ENCODE assay signal across 8 mouse cellular contexts in the genomic region with DNA sequence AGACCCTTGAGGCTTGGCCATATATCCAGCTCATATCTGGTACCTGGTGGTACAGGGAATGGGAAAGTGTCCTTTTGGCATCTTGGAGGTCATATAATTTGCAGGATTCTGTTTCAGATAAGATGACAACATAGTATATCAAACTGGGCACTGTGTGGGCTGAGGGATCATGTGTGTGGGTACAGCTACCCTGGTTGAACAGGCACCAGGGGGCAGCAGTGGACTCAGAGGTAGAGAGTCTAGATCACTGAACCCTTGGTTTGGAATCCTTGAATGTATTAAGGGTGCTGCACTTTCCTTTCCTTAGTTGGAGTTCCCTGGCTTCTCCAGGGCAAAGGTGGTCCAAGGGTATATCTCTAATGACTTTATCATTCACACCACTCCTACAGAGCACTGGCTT. TPM values are rescaled to one million over a fixed set of nuclear protein-coding genes. Genes with fewer than 3 reads are reported as not detected.
A peak's percentile ranks its signal among the peaks of the same experiment; 100 is the strongest.
DNase-seq lines count a peak whose midpoint lies in the region; ATAC-seq and TF ChIP-seq lines count a peak whose summit lies in the region.

No protein-coding gene starts in this region.

- no peak overlapping the region for H3K27ac ChIP-seq in forebrain, embryonic 14.5 days (ENCODE audit: low read depth, low read length)
- H3K27ac ChIP-seq in forebrain, embryonic 10.5 days = no peak overlapping the region
- no peak overlapping the region for H3K27ac ChIP-seq in testis, adult 2 months (ENCODE audit: control insufficient read depth, insufficient read depth, low read depth, low read length)
- no peak overlapping the region for H3K27ac ChIP-seq in embryonic fibroblast, embryonic 13.5 days (ENCODE audit: insufficient read depth, low read length)
- 0 out of 2 replicates have a peak overlapping the region, but pooled peaks have one; percentile 16 for H3K27ac ChIP-seq in liver, embryonic 11.5 days (ENCODE audit: low read depth, low read length)

- H3K4me2 ChIP-seq in forebrain, embryonic 14.5 days (ENCODE audit: low read length) = no peak overlapping the region
- H3K4me2 ChIP-seq in liver, embryonic 11.5 days = peak overlapping the region; percentile 9; the same call in 1 of the 2 replicates

- no peak overlapping the region for H3K4me3 ChIP-seq in forebrain, embryonic 14.5 days (ENCODE audit: low read depth, low read length)
- no peak overlapping the region; the same call in 1 of the 2 replicates for H3K4me3 ChIP-seq in forebrain, embryonic 10.5 days
- H3K4me3 ChIP-seq in testis, adult 2 months (ENCODE audit: control insufficient read depth, low read depth, low read length) = no peak overlapping the region
- H3K4me3 ChIP-seq in embryonic fibroblast, embryonic 13.5 days (ENCODE audit: insufficient read depth, low read length) = no peak overlapping the region
- no peak overlapping the region for H3K4me3 ChIP-seq in liver, embryonic 11.5 days (ENCODE audit: low read depth, low read length)

- no peak for ATAC-seq in forebrain, embryonic 14.5 days
- peak; percentile 40 for ATAC-seq in liver, embryonic 11.5 days (replicated peaks; ENCODE audit: low FRiP score)

- TF ChIP-seq POLR2A in testis, adult 2 months (IDR thresholded peaks at IDR 0.05; ENCODE audit: control insufficient read depth, low read depth, low read length) = no peak
- TF ChIP-seq POLR2A in embryonic fibroblast, embryonic 13.5 days (IDR thresholded peaks at IDR 0.05; ENCODE audit: low read depth, low read length) = no peak; the same call in 1 of the 2 replicates

- TF ChIP-seq CTCF in testis, adult 2 months (IDR thresholded peaks at IDR 0.05; ENCODE audit: control insufficient read depth, insufficient read depth, insufficient replicate concordance, low read depth, low read length) = peak; percentile 41; the same call in 1 of the 2 replicates
- peak; percentile 38; the same call in 1 of the 2 replicates for TF ChIP-seq CTCF in embryonic fibroblast, embryonic 13.5 days (IDR thresholded peaks at IDR 0.05; ENCODE audit: borderline replicate concordance, insufficient read depth, low read length)

- no peaks in the 10 kb centered on the region for H3K9me3 ChIP-seq in forebrain, embryonic 14.5 days (replicated peaks; ENCODE audit: control insufficient read depth, low read length)
- H3K9me3 ChIP-seq in forebrain, embryonic 10.5 days = no peaks in the 10 kb centered on the region
- no peaks in the 10 kb centered on the region for H3K9me3 ChIP-seq in liver, embryonic 11.5 days (ENCODE audit: control insufficient read depth, low read length)

- H3K27me3 ChIP-seq in forebrain, embryonic 14.5 days (replicated peaks; ENCODE audit: control insufficient read depth, insufficient read depth, low read length) = no peaks in the 10 kb centered on the region
- H3K27me3 ChIP-seq in forebrain, embryonic 10.5 days (ENCODE audit: poor library complexity, severe bottlenecking) = no peaks in the 10 kb centered on the region
- H3K27me3 ChIP-seq in testis, adult 2 months (ENCODE audit: control insufficient read depth, insufficient read depth, low read length) = no peaks in the 10 kb centered on the region
- H3K27me3 ChIP-seq in liver, embryonic 11.5 days (replicated peaks; ENCODE audit: control insufficient read depth, insufficient read depth, low read length) = no peaks in the 10 kb centered on the region
- no peaks in the 10 kb centered on the region for H3K27me3 ChIP-seq in splenic B cell, adult 2 months (ENCODE audit: control insufficient read depth, insufficient read depth, low read length, poor library complexity, severe bottlenecking)

- H3K9ac ChIP-seq in forebrain, embryonic 14.5 days (ENCODE audit: low read length) = no peak overlapping the region
- no peak overlapping the region for H3K9ac ChIP-seq in liver, embryonic 11.5 days (ENCODE audit: low read depth, low read length)

- peak; percentile 47 for DNase-seq in forebrain, embryonic 14.5 days (ENCODE audit: low spot score)
- DNase-seq in forebrain, embryonic 10.5 days (ENCODE audit: extremely low spot score, low spot score) = no peak
- no peak for DNase-seq in testis, postnatal 14 days (ENCODE audit: low spot score)
- DNase-seq in liver, embryonic 11.5 days (ENCODE audit: low spot score) = no peak
- DNase-seq in splenic B cell, adult 2 months (ENCODE audit: low read depth, low spot score) = peak; percentile 70
- no peak for DNase-seq in frontal cortex, postnatal 14 days (ENCODE audit: low spot score in 2 of 2)

- peaks cover 11% of the 10 kb centered on the region for H3K4me1 ChIP-seq in forebrain, embryonic 14.5 days (ENCODE audit: control insufficient read depth, insufficient read depth, low read length)
- peaks cover 20% of the 10 kb centered on the region for H3K4me1 ChIP-seq in forebrain, embryonic 10.5 days
- H3K4me1 ChIP-seq in testis, adult 2 months (ENCODE audit: control insufficient read depth, insufficient read depth, low read length) = peaks cover 11% of the 10 kb centered on the region
- H3K4me1 ChIP-seq in embryonic fibroblast, embryonic 13.5 days (ENCODE audit: control insufficient read depth, insufficient read depth, low read length) = peaks cover 4% of the 10 kb centered on the region; the same call in 1 of the 2 replicates
- H3K4me1 ChIP-seq in liver, embryonic 11.5 days (replicated peaks; ENCODE audit: control insufficient read depth, insufficient read depth, low read length) = peaks cover 20% of the 10 kb centered on the region

- peaks cover 4% of the 10 kb centered on the region; the same call in 1 of the 2 replicates for H3K36me3 ChIP-seq in forebrain, embryonic 14.5 days (ENCODE audit: control insufficient read depth, insufficient read depth, low read length)
- peaks cover 28% of the 10 kb centered on the region for H3K36me3 ChIP-seq in forebrain, embryonic 10.5 days (replicated peaks)
- H3K36me3 ChIP-seq in testis, adult 2 months (ENCODE audit: control insufficient read depth, insufficient read depth, low read length) = no peaks in the 10 kb centered on the region
- H3K36me3 ChIP-seq in liver, embryonic 11.5 days (ENCODE audit: control insufficient read depth, insufficient read depth, low read length) = peaks cover 16% of the 10 kb centered on the region
- no peaks in the 10 kb centered on the region for H3K36me3 ChIP-seq in splenic B cell, adult 2 months (ENCODE audit: control insufficient read depth, insufficient read depth, low read length, poor library complexity, severe bottlenecking)

RNA-seq across cellular contexts. Expression of a gene that starts 1.3 kb away (rescaled TPM):
- 9.1 and 15.6 TPM in 2 replicates for polyA plus RNA-seq in forebrain, embryonic 14.5 days (2014; fragmentation: Nextera tagmentation; extraction: Ambion mirVana)
- polyA plus RNA-seq in forebrain, embryonic 10.5 days (2016; fragmentation: Nextera tagmentation; extraction: Ambion mirVana) = 11.3 and 13.3 TPM in 2 replicates
- polyA plus RNA-seq in testis, adult 2 months (2012; rRNA removed) = 4.7 and 4.8 TPM in 2 replicates
- 11.7 and 11.8 TPM in 2 replicates for polyA plus RNA-seq in embryonic fibroblast, embryonic 13.5 days (2011; ENCODE audit: insufficient read length, low read depth, missing spikeins)
- polyA plus RNA-seq in liver, embryonic 11.5 days (2014; fragmentation: Nextera tagmentation; extraction: Ambion mirVana) = 5.8 and 8.8 TPM in 2 replicates

RNA-seq across cellular contexts. Expression of a gene that starts 4.6 kb away (rescaled TPM):
- 2.1 and 2.2 TPM in 2 replicates for polyA plus RNA-seq in forebrain, embryonic 14.5 days (2014; fragmentation: Nextera tagmentation; extraction: Ambion mirVana)
- 0.77 and 1.0 TPM in 2 replicates for polyA plus RNA-seq in forebrain, embryonic 10.5 days (2016; fragmentation: Nextera tagmentation; extraction: Ambion mirVana)
- 0.04 and 0.09 TPM in 2 replicates for polyA plus RNA-seq in testis, adult 2 months (2012; rRNA removed)
- polyA plus RNA-seq in embryonic fibroblast, embryonic 13.5 days (2011; ENCODE audit: insufficient read length, low read depth, missing spikeins) = 0.23 TPM in 1 of 2 replicates, not detected in the other
- 11.6 and 14.4 TPM in 2 replicates for polyA plus RNA-seq in liver, embryonic 11.5 days (2014; fragmentation: Nextera tagmentation; extraction: Ambion mirVana)

RNA-seq across cellular contexts. Expression of a gene that starts 10.7 kb away (rescaled TPM):
- 5.7 and 7.0 TPM in 2 replicates for polyA plus RNA-seq in forebrain, embryonic 14.5 days (2014; fragmentation: Nextera tagmentation; extraction: Ambion mirVana)
- 10.2 and 11.0 TPM in 2 replicates for polyA plus RNA-seq in forebrain, embryonic 10.5 days (2016; fragmentation: Nextera tagmentation; extraction: Ambion mirVana)
- polyA plus RNA-seq in testis, adult 2 months (2012; rRNA removed) = 3.6 and 3.8 TPM in 2 replicates
- 17.9 and 18.6 TPM in 2 replicates for polyA plus RNA-seq in embryonic fibroblast, embryonic 13.5 days (2011; ENCODE audit: insufficient read length, low read depth, missing spikeins)
- polyA plus RNA-seq in liver, embryonic 11.5 days (2014; fragmentation: Nextera tagmentation; extraction: Ambion mirVana) = 9.8 and 10.1 TPM in 2 replicates

RNA-seq across cellular contexts. Expression of a gene that starts 21.4 kb away (rescaled TPM):
- polyA plus RNA-seq in forebrain, embryonic 14.5 days (2014; fragmentation: Nextera tagmentation; extraction: Ambion mirVana) = 4.3 and 4.7 TPM in 2 replicates
- polyA plus RNA-seq in forebrain, embryonic 10.5 days (2016; fragmentation: Nextera tagmentation; extraction: Ambion mirVana) = 10.4 and 12.3 TPM in 2 replicates
- 28.9 and 34.7 TPM in 2 replicates for polyA plus RNA-seq in testis, adult 2 months (2012; rRNA removed)
- 22.5 and 30.6 TPM in 2 replicates for polyA plus RNA-seq in embryonic fibroblast, embryonic 13.5 days (2011; ENCODE audit: insufficient read length, low read depth, missing spikeins)
- polyA plus RNA-seq in liver, embryonic 11.5 days (2014; fragmentation: Nextera tagmentation; extraction: Ambion mirVana) = 21.3 and 22.1 TPM in 2 replicates

RNA-seq across cellular contexts. Expression of a gene that starts 41.2 kb away (rescaled TPM):
- 29.4 and 32.3 TPM in 2 replicates for polyA plus RNA-seq in forebrain, embryonic 14.5 days (2014; fragmentation: Nextera tagmentation; extraction: Ambion mirVana)
- 17.6 TPM in 2 replicates for polyA plus RNA-seq in forebrain, embryonic 10.5 days (2016; fragmentation: Nextera tagmentation; extraction: Ambion mirVana)
- 128 and 145 TPM in 2 replicates for polyA plus RNA-seq in testis, adult 2 months (2012; rRNA removed)
- 29.0 and 36.3 TPM in 2 replicates for polyA plus RNA-seq in embryonic fibroblast, embryonic 13.5 days (2011; ENCODE audit: insufficient read length, low read depth, missing spikeins)
- 24.7 and 30.4 TPM in 2 replicates for polyA plus RNA-seq in liver, embryonic 11.5 days (2014; fragmentation: Nextera tagmentation; extraction: Ambion mirVana)

Comparison
In these comparisons a context has a peak if more than half of its experiments do, and no peak if none do; other contexts are left out.
1. DNase-seq: peak in forebrain, embryonic 14.5 days (single experiment) and splenic B cell, adult 2 months (single experiment); none in forebrain, embryonic 10.5 days (single experiment), testis, postnatal 14 days (single experiment), liver, embryonic 11.5 days (single experiment) and frontal cortex, postnatal 14 days (0 of 2).